Mouse (Mus musculus) heart, embryonic 10.5 days (tissue): ENCODE measurements at regions not wholly inside any gene's neighbourhood (a gene's known extent, or its start where the extent isn't known, plus 50 kb on each side); places are given as distances from the start of the nearest gene placed in this dataset.

Experiments used
- DNase-seq: peaks from one replicate; pipeline ENCODE4 v3.0.0-alpha.2; 2017; ENCODE audit warnings: low spot score
- H3K27ac ChIP-seq: fragments of 300-500 bp; sonication (generic); 2 replicates; pipeline ENCODE4 v1.5.1; 2016; ENCODE audit warnings: mild to moderate bottlenecking
- H3K27me3 ChIP-seq: fragments of 300-500 bp; sonication (generic); 2 replicates; pipeline ENCODE4 v1.6.1; 2016; ENCODE audit warnings: mild to moderate bottlenecking; ENCODE audit not compliant: poor library complexity, insufficient read depth, severe bottlenecking
- H3K36me3 ChIP-seq: fragments of 300-500 bp; sonication (generic); 2 replicates; pipeline ENCODE4 v1.6.1; 2016; ENCODE audit warnings: mild to moderate bottlenecking, moderate library complexity
- H3K4me1 ChIP-seq: fragments of 300-500 bp; sonication (generic); 2 replicates; pipeline ENCODE4 v1.6.1; 2016; ENCODE audit warnings: mild to moderate bottlenecking
- H3K4me3 ChIP-seq: fragments of 300-500 bp; sonication (generic); 2 replicates; pipeline ENCODE4 v1.5.1; 2016; ENCODE audit warnings: mild to moderate bottlenecking, moderate library complexity
- H3K9me3 ChIP-seq: fragments of 300-500 bp; sonication (generic); 2 replicates; pipeline ENCODE4 v1.6.1; 2016; ENCODE audit warnings: mild to moderate bottlenecking, moderate library complexity
- WGBS: fragments of 180-500 bp; shearing (Covaris S2); methylation state at CpG from one replicate; pipeline ENCODE4 v1.1.7; 2016; 5-methylcytosine and 5-hydroxymethylcytosine counted together

GRCm38 (mm10) chr2:51285632-51286031 is 136.7 kb upstream of the Rnd3 start:
- Histone ChIP-seq H3K27me3 (no peaks in the 10 kb centered on the region), H3K36me3 (no peaks in the 10 kb centered on the region), H3K4me3 (no peak overlapping the region), H3K27ac (no peak overlapping the region), H3K9me3 (no peaks in the 10 kb centered on the region), H3K4me1 (peaks cover 11% of the 10 kb centered on the region)
- WGBS: 76% methylated on average over 1 of the region's 1 CpGs
- DNase-seq: no peak

- Histone ChIP-seq H3K36me3 (no peaks in the 10 kb centered on the region), H3K4me3 (no peak overlapping the region), H3K27me3 (no peaks in the 10 kb centered on the region), H3K4me1 (peaks cover 11% of the 10 kb centered on the region), H3K27ac (no peak overlapping the region), H3K9me3 (no peaks in the 10 kb centered on the region)
- DNase-seq: no peak
- WGBS: 53% methylated on average over 4 of the region's 4 CpGs
Observed at GRCm38 (mm10) chr2:51284781-51285225, 135.9 kb upstream of the Rnd3 start.

- WGBS: 84% methylated on average over 5 of the region's 5 CpGs
- Histone ChIP-seq H3K27ac (no peak overlapping the region), H3K36me3 (no peaks in the 10 kb centered on the region), H3K9me3 (no peaks in the 10 kb centered on the region), H3K4me3 (no peak overlapping the region), H3K4me1 (no peaks in the 10 kb centered on the region; the same call in 1 of the 2 replicates), H3K27me3 (no peaks in the 10 kb centered on the region)
- DNase-seq: no peak
Observed at GRCm38 (mm10) chr2:51279396-51280045, 130.6 kb upstream of the Rnd3 start.

- DNase-seq: no peak
Observed at GRCm38 (mm10) chr2:51278824-51279223, 129.9 kb upstream of the Rnd3 start.

GRCm38 (mm10) chr2:51278356-51278755 is 129.4 kb upstream of the Rnd3 start:
- DNase-seq: no peak
- Histone ChIP-seq H3K4me1 (no peaks in the 10 kb centered on the region), H3K27me3 (no peaks in the 10 kb centered on the region), H3K36me3 (no peaks in the 10 kb centered on the region), H3K4me3 (no peak overlapping the region), H3K9me3 (no peaks in the 10 kb centered on the region), H3K27ac (no peak overlapping the region)
- 87% methylated on average over 4 of the region's 4 CpGs for WGBS

More at GRCm38 (mm10) chr2:51278824-51279223, 129.9 kb upstream of the Rnd3 start:
- H3K36me3 ChIP-seq: no peaks in the 10 kb centered on the region
- 68% methylated on average over 1 of the region's 1 CpGs for WGBS
- no peak overlapping the region for H3K27ac ChIP-seq
- H3K27me3 ChIP-seq: no peaks in the 10 kb centered on the region
- H3K4me1 ChIP-seq: no peaks in the 10 kb centered on the region
- H3K4me3 ChIP-seq: no peak overlapping the region
- no peaks in the 10 kb centered on the region for H3K9me3 ChIP-seq

GRCm38 (mm10) chr2:51276591-51276990 is 127.7 kb upstream of the Rnd3 start:
- Histone ChIP-seq H3K4me1 (peaks cover 5% of the 10 kb centered on the region; the same call in 1 of the 2 replicates), H3K9me3 (no peaks in the 10 kb centered on the region), H3K4me3 (no peak overlapping the region), H3K27ac (no peak overlapping the region), H3K27me3 (no peaks in the 10 kb centered on the region), H3K36me3 (no peaks in the 10 kb centered on the region)
- 72% methylated on average over 2 of the region's 2 CpGs for WGBS
- no peak for DNase-seq

GRCm38 (mm10) chr2:51273300-51273699 is 124.4 kb upstream of the Rnd3 start:
- no peak for DNase-seq
- Histone ChIP-seq H3K36me3 (no peaks in the 10 kb centered on the region), H3K4me1 (peaks cover 5% of the 10 kb centered on the region; the same call in 1 of the 2 replicates), H3K4me3 (no peak overlapping the region), H3K27me3 (no peaks in the 10 kb centered on the region), H3K27ac (no peak overlapping the region), H3K9me3 (no peaks in the 10 kb centered on the region)
- WGBS: 86% methylated on average over 5 of the region's 5 CpGs

- no peak for DNase-seq
- H3K4me1 ChIP-seq: peaks cover 5% of the 10 kb centered on the region; the same call in 1 of the 2 replicates
Observed at GRCm38 (mm10) chr2:51268532-51268931, 119.6 kb upstream of the Rnd3 start.

GRCm38 (mm10) chr2:51267662-51268061 is 118.8 kb upstream of the Rnd3 start:
- WGBS: 66% methylated on average over 5 of the region's 5 CpGs
- DNase-seq: no peak

More at GRCm38 (mm10) chr2:51268532-51268931, 119.6 kb upstream of the Rnd3 start:
- Histone ChIP-seq H3K27ac (no peak overlapping the region), H3K27me3 (no peaks in the 10 kb centered on the region), H3K9me3 (no peaks in the 10 kb centered on the region), H3K36me3 (no peaks in the 10 kb centered on the region), H3K4me3 (no peak overlapping the region)
- 57% methylated on average over 2 of the region's 2 CpGs for WGBS

GRCm38 (mm10) chr2:51262506-51262905 is 113.6 kb upstream of the Rnd3 start:
- Histone ChIP-seq H3K4me3 (no peak overlapping the region), H3K9me3 (no peaks in the 10 kb centered on the region), H3K36me3 (no peaks in the 10 kb centered on the region), H3K27me3 (no peaks in the 10 kb centered on the region), H3K4me1 (no peaks in the 10 kb centered on the region), H3K27ac (no peak overlapping the region)
- DNase-seq: no peak
- WGBS: 97% methylated on average over 1 of the region's 1 CpGs

More at GRCm38 (mm10) chr2:51267662-51268061, 118.8 kb upstream of the Rnd3 start:
- Histone ChIP-seq H3K27me3 (no peaks in the 10 kb centered on the region), H3K4me3 (no peak overlapping the region), H3K36me3 (no peaks in the 10 kb centered on the region), H3K27ac (no peak overlapping the region), H3K4me1 (peaks cover 3% of the 10 kb centered on the region; the same call in 1 of the 2 replicates), H3K9me3 (no peaks in the 10 kb centered on the region)

- Histone ChIP-seq H3K4me1 (0 out of 2 replicates have a peak, but pooled peaks cover 4% of the 10 kb centered on the region), H3K27ac (no peak overlapping the region), H3K9me3 (no peaks in the 10 kb centered on the region), H3K36me3 (no peaks in the 10 kb centered on the region), H3K27me3 (no peaks in the 10 kb centered on the region), H3K4me3 (no peak overlapping the region)
- 74% methylated on average over 6 of the region's 6 CpGs for WGBS
- DNase-seq: no peak
Observed at GRCm38 (mm10) chr2:51250798-51251197, 101.9 kb upstream of the Rnd3 start.

GRCm38 (mm10) chr2:51241573-51241972 is 92.7 kb upstream of the Rnd3 start:
- 77% methylated on average over 5 of the region's 5 CpGs for WGBS
- Histone ChIP-seq H3K27me3 (no peaks in the 10 kb centered on the region), H3K4me1 (no peaks in the 10 kb centered on the region), H3K4me3 (no peak overlapping the region), H3K36me3 (no peaks in the 10 kb centered on the region), H3K9me3 (no peaks in the 10 kb centered on the region), H3K27ac (no peak overlapping the region)
- DNase-seq: no peak

GRCm38 (mm10) chr2:51240000-51240399 is 91.1 kb upstream of the Rnd3 start:
- WGBS: 88% methylated on average over 1 of the region's 1 CpGs
- no peaks in the 10 kb centered on the region for H3K36me3 ChIP-seq
- DNase-seq: no peak
- H3K4me1 ChIP-seq: no peaks in the 10 kb centered on the region
- H3K27ac ChIP-seq: no peak overlapping the region
- no peaks in the 10 kb centered on the region for H3K27me3 ChIP-seq
- no peaks in the 10 kb centered on the region for H3K9me3 ChIP-seq
- no peak overlapping the region for H3K4me3 ChIP-seq

GRCm38 (mm10) chr2:51238992-51239391 is 90.1 kb upstream of the Rnd3 start:
- DNase-seq: no peak
- Histone ChIP-seq H3K36me3 (no peaks in the 10 kb centered on the region), H3K27ac (no peak overlapping the region), H3K9me3 (no peaks in the 10 kb centered on the region), H3K27me3 (no peaks in the 10 kb centered on the region), H3K4me3 (no peak overlapping the region), H3K4me1 (no peaks in the 10 kb centered on the region)
- 28% methylated on average over 4 of the region's 4 CpGs for WGBS
